Mouse (Mus musculus): ENCODE measurements around the gene Fdx1l. TPM values are rescaled to one million over a fixed set of nuclear protein-coding genes. Genes with fewer than 3 reads are reported as not detected.
A peak's percentile ranks its signal among the peaks of the same experiment; 100 is the strongest.
"Not testable (repeated sequence)": the region's sequence is repeated elsewhere in the genome, so short reads cannot be mapped to it uniquely, and the experiment has no call there.

Fdx1l gene
- total RNA-seq, 2 experiments from 2014 or later, result 32.5 to 38.6 TPM

DNA sequence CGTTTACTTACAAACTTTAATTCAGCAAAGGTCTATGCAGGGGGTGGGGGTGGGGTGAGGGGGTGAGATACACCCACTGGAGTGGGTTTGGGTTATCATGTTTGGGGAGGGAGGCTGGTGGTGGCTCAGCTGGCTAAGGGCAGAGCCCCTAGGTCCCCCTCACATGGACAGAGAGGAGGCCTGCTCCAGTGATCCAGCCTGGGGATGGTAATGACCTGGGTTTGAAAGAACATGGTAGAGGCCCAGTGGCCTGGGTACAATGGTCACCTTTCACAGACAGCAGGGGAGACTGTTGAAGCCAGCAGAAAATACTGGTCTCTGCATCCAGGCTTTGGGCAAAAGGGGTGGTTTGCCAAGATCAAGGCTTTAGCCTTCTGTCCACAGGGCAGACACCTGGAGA lies 759 bp upstream of the Fdx1l start:
- no peak for DNase-seq

DNA sequence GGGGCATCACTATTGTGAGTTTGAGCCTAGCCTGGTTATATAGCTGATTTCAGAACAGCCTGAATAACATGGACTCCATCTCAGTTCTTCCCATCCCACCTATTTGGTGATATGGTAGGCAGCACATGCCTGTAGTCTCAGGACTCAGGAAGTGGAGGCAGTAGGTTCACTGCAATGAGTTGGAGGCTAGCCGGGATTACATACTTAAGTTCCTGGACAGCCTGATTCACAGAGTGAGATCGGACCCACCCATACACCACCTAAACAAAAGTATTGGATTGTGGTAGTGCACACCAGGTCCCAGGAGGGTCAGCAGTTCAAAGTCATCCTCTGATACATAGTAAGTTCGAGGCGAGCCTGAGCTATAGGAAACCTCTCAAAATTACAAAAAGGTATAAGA lies 773 bp downstream of the Fdx1l start:
- DNase-seq, result no peak

DNA sequence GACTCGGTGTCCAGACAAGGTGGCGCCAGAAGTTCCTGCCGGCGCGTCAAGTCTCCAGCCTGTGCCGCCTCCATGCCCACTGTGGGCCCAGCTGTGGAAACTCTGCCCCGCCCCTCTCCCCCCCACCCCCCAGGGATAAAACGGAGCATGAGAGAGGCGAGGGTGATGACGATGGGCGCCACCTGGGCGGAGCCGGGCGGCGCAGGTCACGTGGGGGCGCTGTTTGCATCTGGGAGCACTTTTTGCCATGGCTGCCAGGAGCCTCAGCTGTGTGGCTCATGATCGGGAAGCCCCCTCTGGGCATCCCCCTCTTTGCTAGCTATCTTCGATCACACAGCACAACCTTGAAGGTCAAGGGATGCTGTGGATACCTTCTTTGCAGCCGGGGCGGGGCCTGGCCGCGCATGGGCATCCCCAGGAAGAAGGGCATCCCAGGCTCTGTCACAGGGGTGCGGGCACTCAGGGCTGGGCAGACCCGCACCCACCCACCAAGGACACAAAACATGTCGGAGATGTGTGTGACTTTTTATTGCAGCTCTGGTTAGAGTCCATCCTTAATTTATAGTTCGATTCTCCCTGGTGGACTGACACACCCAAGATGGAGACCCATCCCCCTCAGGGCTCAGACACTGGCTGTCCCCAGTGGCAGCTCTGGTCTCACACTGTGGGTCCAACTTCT lies 6.3 kb downstream of the Fdx1l start, which contains the start of gene Zglp1:
Gene Zglp1 (minus strand): TSS at position 88 of the 679 bp plus-strand sequence.
- DNase-seq, result no peak

DNA sequence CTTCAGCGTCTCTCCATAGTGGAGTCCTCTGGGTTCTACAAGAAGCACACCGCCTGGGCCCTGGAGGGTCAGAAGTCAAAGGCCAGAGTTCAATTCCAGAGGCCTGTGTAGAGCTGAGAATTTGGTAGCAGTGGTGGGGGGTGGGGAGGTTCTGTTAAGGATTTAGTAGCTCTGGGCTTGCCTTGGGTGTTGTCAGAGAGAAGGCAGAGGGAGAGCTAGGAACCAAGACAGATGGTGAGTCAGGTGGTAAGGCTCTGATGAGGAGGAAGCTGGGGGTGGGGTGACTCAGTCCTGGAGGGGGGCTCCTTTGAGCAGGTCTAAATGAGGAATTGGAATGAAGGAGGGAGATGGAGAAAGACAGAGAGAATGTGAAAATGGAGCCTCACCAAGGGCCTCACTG lies 10.5 kb downstream of the Fdx1l start:
- DNase-seq, result no peak

DNA sequence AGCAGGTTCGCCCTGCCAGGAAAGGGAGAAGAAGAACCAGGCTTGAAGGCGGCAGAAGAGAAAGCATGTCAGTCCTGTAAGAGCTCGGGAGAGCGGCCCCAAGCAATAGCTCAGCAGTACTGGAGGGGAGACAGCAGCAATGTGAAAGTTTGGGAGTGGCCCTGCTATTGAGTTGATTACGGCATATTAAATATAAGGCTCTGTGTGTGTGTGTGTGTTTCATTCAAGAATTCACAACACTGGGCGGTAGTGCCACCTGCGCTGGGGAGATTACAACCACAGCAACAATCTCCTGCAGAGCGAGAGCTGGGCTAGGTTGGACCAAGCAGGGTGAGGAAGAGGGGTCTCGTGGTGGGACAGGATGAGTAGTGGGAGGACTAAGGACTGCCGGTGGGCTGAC lies 21.8 kb downstream of the Fdx1l start:
- DNase-seq, result no peak

DNA sequence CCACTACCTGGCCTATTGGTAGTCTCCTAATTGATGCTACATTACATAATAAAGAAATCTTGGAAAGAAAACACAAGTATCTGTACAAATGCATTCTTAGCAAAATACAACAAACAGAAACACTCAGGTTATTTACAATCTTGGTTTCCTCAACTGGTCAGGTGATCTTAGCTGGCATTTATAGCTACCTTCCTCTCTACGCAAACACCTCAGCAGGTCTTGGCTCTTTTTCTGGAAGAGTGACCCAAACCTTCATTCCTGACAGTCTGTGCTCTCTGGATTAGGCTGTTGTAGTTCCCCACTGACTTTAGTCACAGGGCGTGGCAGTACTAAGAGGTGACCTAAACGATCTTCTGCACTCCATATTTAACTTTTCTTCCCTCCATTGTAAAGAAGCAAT lies 28.2 kb downstream of the Fdx1l start:
- no peak for DNase-seq

DNA sequence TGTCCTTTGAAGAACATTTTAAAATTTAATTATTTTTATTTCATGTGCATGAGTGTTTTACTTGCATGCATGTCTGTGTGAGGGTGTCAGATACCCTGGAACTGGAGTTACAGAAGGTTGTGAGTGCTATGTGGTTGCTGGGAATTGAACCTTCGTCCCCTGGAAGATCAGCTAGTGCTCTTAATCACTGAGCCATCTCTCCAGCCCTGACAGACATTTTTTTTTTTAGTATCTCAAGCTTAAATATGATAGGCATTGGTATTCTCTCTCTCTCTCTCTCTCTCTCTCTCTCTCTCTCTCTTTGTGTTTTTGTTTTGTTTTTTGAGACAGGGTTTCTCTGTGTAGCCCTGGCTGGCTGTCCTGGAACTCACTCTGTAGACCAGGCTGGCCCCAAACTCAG lies 28.6 kb downstream of the Fdx1l start:
- not testable (repeated sequence) for DNase-seq

DNA sequence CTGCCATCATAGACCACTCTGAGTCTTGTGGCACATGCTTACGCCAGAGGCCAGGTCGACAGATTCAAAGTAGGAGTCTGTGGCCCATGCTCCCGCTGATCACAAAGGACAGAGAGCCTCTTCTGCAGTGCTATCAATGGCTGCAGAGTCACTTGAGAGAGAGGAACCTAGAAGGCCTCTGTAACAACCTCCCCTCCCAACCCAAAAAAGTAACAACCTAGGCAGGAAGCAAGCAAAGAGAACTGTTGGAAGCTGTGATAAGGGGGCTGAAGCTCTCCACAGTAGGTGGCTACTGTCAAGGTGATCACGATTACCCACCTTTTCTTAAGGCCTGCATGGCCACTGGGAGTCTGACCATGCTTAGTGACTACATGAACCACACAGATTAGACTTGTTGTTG lies 29.9 kb downstream of the Fdx1l start:
- no peak for DNase-seq

DNA sequence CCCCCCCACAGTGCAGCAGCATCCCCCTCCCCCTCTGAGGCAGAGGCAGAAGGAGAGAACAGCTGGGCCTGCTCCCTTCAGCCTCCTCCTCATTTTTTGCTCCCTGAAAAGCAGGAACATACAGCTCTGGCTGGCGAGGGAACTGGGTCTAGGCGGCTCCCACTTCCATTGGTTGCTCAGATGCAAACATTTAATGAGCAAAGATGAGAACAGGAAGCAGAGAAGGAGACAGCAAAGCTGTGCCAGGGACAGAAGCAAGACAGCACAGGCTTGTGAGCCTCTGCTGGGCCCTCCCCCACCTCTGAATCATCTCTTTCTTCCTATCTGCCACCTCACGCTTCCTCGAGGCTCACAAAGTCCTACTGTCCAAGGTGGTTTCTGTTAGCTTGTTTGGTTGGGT lies 32.1 kb downstream of the Fdx1l start:
- DNase-seq, result no peak

DNA sequence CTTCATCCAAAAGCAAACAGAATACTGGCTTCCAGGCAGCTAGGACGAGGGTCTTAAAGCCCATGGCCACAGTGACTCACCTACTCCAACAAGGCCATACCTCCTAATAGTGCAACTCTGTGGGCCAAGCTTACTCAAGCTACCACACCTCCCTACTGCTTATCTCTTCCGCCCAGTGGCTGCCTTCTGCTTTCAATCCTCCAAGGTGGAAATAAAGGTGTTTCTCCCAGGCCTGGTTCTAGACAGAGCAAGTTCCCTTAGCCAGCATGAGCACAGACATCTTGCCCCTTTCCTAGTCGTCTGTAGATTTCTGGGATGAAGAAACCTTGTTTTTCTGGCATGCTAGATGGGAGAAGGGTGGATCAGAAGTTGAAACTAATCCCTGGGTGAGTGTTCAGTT lies 33.6 kb downstream of the Fdx1l start:
- no peak for DNase-seq

DNA sequence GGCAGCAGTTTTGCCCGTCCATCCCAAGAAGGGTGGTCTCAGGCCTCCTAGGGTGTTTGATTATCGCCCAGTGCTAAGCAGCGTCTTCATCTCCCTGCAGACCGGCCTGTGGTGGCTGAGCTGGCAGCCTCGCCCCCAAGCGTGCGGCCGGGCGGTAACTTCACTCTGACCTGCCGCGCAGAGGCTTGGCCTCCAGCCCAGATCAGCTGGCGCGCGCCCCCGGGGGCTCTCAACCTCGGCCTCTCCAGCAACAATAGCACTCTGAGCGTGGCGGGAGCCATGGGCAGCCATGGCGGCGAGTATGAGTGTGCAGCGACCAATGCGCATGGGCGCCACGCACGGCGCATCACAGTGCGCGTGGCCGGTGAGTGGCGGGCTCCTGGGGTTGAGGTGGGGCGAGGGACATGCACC lies 35.9 kb downstream of the Fdx1l start:
- DNase-seq, result peak; percentile 59

DNA sequence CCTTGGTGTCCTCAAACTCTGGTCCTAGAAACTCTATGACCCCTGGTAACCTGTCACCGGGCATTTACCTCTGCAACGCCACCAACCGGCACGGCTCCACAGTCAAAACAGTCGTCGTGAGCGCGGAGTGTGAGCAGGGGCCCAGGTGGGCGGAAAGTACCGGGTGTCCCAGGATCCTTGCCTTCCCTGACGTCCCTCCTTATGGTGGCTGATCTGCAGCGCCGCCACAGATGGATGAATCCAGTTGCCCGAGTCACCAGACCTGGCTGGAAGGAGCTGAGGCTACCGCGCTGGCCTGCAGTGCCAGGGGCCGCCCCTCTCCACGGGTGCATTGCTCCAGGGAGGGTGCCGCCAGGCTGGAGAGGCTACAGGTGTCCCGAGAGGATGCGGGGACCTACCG lies 36.7 kb downstream of the Fdx1l start:
- DNase-seq, result no peak

DNA sequence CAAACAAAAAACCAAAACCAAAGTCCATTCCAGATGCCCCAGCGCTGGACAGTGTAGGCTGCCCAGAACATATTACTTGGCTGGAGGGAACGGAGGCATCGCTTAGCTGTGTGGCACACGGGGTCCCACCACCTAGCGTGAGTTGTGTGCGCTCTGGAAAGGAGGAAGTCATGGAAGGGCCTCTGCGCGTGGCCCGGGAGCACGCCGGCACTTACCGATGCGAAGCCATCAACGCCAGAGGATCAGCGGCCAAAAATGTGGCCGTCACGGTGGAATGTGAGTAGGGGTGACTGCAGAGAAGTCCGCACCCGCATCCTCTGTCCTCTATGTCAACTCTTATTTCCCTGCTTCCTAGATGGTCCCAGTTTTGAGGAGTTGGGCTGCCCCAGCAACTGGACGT lies 37.3 kb downstream of the Fdx1l start:
- no peak for DNase-seq

DNA sequence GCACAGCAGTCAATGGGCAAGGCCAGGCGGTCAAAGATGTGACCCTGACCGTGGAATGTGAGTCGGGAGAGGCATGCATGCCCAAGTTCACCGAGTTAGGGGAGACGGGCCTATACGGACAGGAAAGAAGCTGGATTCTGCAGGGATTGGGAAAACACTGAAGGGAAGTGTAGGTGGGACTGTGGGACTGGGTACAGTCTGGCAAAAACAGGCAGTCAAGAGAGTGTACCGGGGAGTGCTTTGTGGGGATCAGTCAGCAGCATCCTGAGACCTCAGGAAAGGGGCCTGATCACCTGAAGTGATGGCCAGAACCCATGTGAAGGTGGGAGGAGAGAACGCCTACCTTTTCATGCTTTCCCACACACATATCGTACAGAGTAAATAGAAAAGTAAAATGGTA lies 37.8 kb downstream of the Fdx1l start:
- no peak for DNase-seq

DNA sequence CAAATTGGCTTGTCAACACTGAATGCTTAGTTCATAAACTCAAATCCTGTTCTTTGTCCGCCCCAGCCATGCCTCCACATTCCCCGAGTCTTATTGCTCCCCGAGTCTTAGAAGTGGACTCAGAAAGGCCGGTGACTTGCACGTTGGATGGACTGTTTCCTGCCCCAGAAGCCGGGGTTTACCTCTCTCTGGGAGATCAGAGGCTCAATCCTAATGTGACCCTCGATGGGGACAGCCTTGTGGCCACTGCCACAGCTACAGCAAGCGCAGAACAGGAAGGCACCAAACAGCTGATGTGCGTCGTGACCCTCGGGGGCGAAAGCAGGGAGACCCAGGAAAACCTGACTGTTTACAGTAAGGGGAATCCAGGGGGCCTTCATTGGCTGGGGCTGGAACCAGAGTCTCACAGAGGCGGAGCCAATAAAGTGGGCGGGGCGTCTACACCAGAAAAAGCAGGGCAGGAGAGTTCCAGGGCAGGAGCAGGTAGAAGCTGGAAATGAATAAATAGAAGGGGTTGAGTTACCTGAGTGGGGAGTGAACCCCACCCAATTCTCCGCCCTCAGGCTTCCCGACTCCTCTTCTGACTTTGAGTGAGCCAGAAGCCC lies 38.8 kb downstream of the Fdx1l start:
- no peak for DNase-seq

DNA sequence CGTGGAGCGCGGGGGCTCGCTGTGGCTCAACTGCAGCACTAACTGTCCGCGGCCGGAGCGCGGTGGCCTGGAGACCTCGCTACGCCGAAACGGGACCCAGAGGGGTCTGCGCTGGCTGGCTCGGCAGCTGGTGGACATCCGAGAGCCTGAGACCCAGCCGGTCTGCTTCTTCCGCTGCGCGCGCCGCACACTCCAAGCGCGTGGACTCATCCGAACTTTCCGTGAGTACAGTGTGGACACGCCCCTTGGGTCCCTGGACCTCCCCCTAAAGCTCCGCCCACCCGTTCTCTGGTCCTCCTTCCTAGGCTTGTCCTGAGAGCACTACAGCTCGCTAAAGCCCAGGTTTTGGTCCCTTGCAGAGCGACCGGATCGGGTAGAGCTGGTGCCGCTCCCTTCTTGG lies 40.3 kb downstream of the Fdx1l start:
- DNase-seq, result peak; percentile 93

DNA sequence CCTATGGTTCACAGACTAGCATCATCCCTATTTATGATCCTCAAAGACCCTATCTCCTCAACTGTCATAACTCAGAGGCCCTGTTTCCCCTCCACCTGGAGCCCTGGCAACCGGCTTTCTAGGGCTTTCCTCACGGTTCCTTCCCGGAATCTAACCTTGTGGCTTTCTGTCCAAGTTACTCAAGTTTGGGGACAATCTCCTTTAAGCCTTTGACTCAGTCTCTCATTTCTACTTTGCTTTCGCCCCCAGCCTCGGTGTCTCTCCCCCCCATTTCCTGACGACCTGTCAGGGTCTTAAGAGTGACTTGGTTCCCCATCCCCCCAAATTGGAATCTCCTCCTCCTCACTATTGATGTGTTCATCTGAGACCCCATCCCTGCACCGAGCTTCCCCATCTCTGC lies 40.9 kb downstream of the Fdx1l start:
- DNase-seq, result no peak

DNA sequence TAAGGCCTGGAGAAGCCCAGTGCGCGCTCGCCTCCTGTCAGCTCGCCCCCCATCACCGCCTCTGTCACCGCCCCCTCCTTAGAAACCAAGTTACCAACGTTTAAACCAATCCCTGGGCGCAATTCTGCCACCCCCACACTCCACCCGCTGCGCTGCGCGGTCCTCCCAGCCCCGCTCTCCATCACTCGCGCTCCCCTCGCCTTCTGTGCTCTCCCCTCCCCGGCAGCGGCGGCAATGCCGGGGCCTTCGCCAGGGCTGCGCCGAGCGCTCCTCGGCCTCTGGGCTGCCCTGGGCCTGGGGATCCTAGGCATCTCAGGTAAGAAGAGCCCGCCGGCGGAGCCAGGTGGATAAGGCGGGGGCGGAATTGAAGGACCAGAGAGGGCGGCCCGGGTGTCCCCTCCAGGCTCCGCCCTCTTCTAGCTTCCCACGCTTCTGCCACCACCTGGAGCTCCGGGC lies 41.5 kb downstream of the Fdx1l start, which contains the start of gene Icam5:
Gene Icam5 (plus strand): TSS at position 178 of the 456 bp plus-strand sequence.
- DNase-seq, result peak; percentile 34

DNA sequence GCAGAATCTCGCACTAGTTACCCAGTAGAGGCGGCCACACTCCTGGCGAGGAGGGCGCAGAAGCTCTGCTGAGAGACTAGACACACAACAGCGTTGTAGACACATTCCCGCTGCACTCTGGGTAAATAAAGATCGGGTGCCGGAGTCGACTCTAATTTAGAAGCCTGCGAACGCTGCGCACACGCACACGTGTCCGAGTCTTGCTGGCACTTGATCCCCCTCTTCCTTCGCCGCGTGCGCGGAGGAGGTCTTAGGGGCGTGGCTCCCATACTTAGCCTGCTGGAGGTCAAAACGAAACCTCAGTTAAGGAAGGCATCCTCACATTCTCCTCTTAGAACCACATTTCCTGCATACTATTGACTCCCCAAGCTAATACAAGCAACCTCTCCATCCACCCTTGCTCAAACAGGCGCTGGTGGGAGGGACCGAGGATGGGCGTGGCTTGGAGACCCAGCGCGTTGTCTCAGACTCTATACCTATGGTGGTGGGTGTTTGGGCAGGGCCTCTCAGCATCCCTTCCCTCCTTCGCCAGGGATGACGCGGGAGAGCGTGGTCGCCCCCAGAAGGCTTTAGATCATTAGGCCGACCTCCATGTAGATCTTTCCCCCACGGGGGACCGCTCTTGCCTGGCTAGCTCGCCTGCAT lies 42.0 kb downstream of the Fdx1l start:
- DNase-seq, result peak; percentile 68

DNA sequence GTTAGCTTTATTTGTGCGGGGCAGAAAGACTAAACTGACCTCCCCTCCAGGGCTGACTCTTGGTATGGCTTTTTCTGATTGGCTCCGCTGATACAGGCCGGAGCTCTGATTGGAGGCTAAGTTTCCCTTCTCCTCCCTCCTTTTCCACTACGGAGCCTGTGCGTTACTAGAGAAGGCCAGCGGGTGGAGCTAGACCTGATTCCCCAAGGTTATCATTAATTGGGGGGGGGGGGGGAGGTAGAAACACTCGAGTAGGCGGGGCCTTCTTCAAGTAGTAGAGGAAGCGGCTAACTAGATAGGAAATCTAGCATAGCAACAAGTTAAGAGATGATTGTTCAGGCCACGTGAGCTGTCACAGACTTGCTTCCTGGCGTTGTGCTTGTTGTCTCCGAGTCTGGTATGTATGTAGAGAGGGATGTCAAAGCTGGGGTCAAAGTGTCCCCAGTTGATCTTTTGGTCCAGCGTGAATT lies 42.6 kb downstream of the Fdx1l start:
- peak; percentile 89 for DNase-seq

DNA sequence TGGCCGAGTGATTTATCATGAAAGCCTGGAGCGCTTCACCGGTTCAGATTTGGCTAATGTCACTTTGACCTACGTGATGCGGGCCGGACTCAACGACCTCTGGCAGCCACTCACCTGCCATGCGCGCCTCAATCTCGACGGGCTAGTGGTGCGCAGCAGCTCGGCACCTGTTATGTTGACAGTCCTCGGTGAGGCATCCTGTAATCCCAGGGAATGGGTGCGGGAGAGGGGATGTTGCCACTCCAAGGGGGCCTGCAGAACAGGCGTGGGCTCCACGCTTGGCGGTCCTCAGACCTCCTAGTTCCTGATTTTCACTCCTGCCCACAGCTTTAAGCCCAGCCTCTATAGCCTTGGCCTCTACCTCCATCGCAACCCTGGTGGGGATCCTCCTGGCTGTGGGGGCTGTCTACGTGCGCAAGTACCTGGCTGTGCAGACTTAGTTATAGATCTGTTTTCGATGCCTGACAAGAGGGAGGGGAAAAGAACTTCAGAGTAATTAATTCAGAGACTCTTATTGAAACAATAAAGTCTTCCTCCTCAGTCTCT lies 43.3 kb downstream of the Fdx1l start:
- no peak for DNase-seq

DNA sequence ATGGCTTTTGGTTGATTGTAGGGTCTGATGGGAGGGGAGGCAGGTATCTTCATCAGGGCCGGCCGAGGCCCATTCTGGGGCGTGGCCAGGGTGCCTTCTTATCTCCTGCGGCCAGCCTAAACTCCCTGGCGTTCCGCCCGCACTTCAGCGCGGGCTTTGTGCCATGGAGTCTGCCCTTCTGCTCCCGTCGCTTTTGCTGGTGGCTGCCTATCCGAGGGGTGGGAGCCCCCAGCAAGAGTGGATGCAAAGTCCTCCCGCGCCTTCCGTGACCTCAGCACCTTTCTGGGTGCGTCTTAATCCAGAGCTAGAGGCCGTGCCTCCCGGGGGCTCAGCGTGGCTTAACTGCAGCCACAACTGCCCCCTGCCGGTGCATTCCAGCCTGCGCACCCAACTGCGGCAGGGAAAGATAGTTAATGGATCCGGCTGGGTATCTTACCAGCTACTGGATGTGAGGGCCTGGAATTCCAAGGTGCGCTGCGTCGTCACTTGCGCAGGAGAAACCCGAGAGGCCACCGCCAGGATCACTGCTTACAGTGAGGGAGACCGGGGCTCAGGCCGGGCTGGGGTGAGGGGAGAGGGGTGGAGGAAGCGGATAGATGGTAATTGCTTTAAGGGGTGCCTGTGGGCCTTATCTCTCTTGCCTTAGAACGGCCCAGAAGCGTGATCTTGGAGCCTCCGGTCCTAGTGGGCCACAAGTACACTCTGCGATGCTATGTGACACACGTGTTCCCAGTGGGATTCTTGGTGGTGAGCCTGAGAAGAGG lies 43.9 kb downstream of the Fdx1l start, which contains the start of gene Icam4:
Gene Icam4 (plus strand): TSS at position 83 of the 764 bp plus-strand sequence.
- DNase-seq, result peak; percentile 90
